Comparison of ENCODE assay signal across 16 mouse cellular contexts in genomic region chr2:26410091-26410490, GRCm38 (mm10). TPM values are rescaled to one million over a fixed set of nuclear protein-coding genes. Genes with fewer than 3 reads are reported as not detected.
DNase-seq lines count a peak whose midpoint lies in the region; ATAC-seq and TF ChIP-seq lines count a peak whose summit lies in the region.
"Had no signal": no experiment of that assay in that cellular context is flagged by ENCODE, and none has a peak within 500 bp of the region (broad histone marks: within the 10 kb centered on the region; RNA-seq: fewer than 3 reads in every experiment).

No protein-coding gene starts in this region.

- H3K4me2 ChIP-seq in lung, embryonic 16.5 days (ENCODE audit: low read depth, low read length), result no peak overlapping the region
- no peak overlapping the region for H3K4me2 ChIP-seq in liver, embryonic 14.5 days (ENCODE audit: low read depth)
- H3K4me2 ChIP-seq: midbrain, embryonic 11.5 days had no signal

- H3K79me2 ChIP-seq in heart, adult 2 months (replicated peaks; ENCODE audit: control insufficient read depth, insufficient read depth, low read length), result peaks cover 7% of the 10 kb centered on the region

- TF ChIP-seq POLR2A in heart, adult 2 months (IDR thresholded peaks at IDR 0.05; ENCODE audit: insufficient read depth, low read depth, low read length), result no peak

- no peaks in the 10 kb centered on the region for H3K27me3 ChIP-seq in lung, embryonic 16.5 days (ENCODE audit: control insufficient read depth, insufficient read depth, low read depth, low read length)
- no peaks in the 10 kb centered on the region for H3K27me3 ChIP-seq in liver, embryonic 14.5 days (ENCODE audit: control insufficient read depth, insufficient read depth, low read length)
- no peaks in the 10 kb centered on the region for H3K27me3 ChIP-seq in heart, adult 2 months (ENCODE audit: control insufficient read depth, insufficient read depth, low read length)
- H3K27me3 ChIP-seq: hindbrain, embryonic 15.5 days; lung, embryonic 15.5 days; neural tube, embryonic 13.5 days had no signal

- intact Hi-C loops in heart, adult 2 months (cut with DNase I), result no loop called here

- DNase-seq in cerebellum, adult 18-20 months, result peak; percentile 55 to 56
- DNase-seq in lung, postnatal 25 days (ENCODE audit: low spot score), result no peak
- peak; percentile 26 for DNase-seq in adipocyte (ENCODE audit: low spot score)
- DNase-seq in liver, embryonic 14.5 days (ENCODE audit: low read depth in 3 of 3, low spot score in 3 of 3), result no peak
- DNase-seq in urinary bladder, postnatal 14 days (ENCODE audit: low spot score), result no peak
- no peak for DNase-seq in heart, adult 2 months
- DNase-seq: forebrain, postnatal 0 days; heart, adult 11 months; kidney, postnatal 36 days; right cerebral cortex, postnatal 14 days had no signal

- H3K4me1 ChIP-seq in lung, embryonic 16.5 days (replicated peaks; ENCODE audit: control insufficient read depth, insufficient read depth, low read length), result peaks cover 26% of the 10 kb centered on the region
- peaks cover 11 to 15% of the 10 kb centered on the region in 2 experiments for H3K4me1 ChIP-seq in liver, embryonic 14.5 days (replicated peaks; ENCODE audit: control insufficient read depth in 2 of 2, insufficient read depth in 2 of 2, low read length in 1 of 2)
- peaks cover 17% of the 10 kb centered on the region for H3K4me1 ChIP-seq in heart, adult 2 months (ENCODE audit: control insufficient read depth, insufficient read depth, low read length)

- H3K9ac ChIP-seq in lung, embryonic 16.5 days (ENCODE audit: low read length), result no peak overlapping the region
- no peak overlapping the region for H3K9ac ChIP-seq in liver, embryonic 14.5 days (replicated peaks)
- no peak overlapping the region for H3K9ac ChIP-seq in heart, adult 2 months (ENCODE audit: low read depth, low read length)
- H3K9ac ChIP-seq: forebrain, postnatal 0 days; hindbrain, embryonic 15.5 days; lung, embryonic 15.5 days; neural tube, embryonic 13.5 days had no signal

- WGBS in lung, embryonic 16.5 days, result 77% methylated on average over 5 of the region's 5 CpGs
- 58% methylated on average over 5 of the region's 5 CpGs for WGBS in liver, embryonic 14.5 days (ENCODE audit: insufficient replicate concordance)
- 75% methylated on average over 5 of the region's 5 CpGs for WGBS in heart, adult 2 months

- TF ChIP-seq EP300 in liver, embryonic 14.5 days (IDR thresholded peaks at IDR 0.05; ENCODE audit: low read depth), result no peak
- no peak for TF ChIP-seq EP300 in heart, adult 2 months (IDR thresholded peaks at IDR 0.05; ENCODE audit: insufficient read depth, low read depth, low read length)

- peaks cover 24% of the 10 kb centered on the region for H3K36me3 ChIP-seq in lung, embryonic 16.5 days (ENCODE audit: control insufficient read depth, insufficient read depth, low read length)
- peaks cover 4% of the 10 kb centered on the region; the same call in 1 of the 2 replicates for H3K36me3 ChIP-seq in liver, embryonic 14.5 days (replicated peaks; ENCODE audit: control insufficient read depth, insufficient read depth, low read depth)
- H3K36me3 ChIP-seq in heart, adult 2 months (ENCODE audit: control insufficient read depth, insufficient read depth, low read length), result no peaks in the 10 kb centered on the region; the same call in 1 of the 2 replicates

- no peaks in the 10 kb centered on the region for H3K9me3 ChIP-seq in lung, embryonic 16.5 days (ENCODE audit: control insufficient read depth, low read length)
- no peaks in the 10 kb centered on the region for H3K9me3 ChIP-seq in liver, embryonic 14.5 days (ENCODE audit: control insufficient read depth, low read length)
- H3K9me3 ChIP-seq: hindbrain, embryonic 15.5 days; lung, embryonic 15.5 days; neural tube, embryonic 13.5 days had no signal

- no peak for ATAC-seq in cerebellum, adult (ENCODE audit: insufficient number of reproducible peaks, low FRiP score, low TSS enrichment)
- no peak for ATAC-seq in lung, embryonic 16.5 days (ENCODE audit: low read depth)
- ATAC-seq in liver, embryonic 14.5 days (ENCODE audit: insufficient read depth), result no peak
- ATAC-seq: forebrain, postnatal 0 days had no signal

- H3K4me3 ChIP-seq in lung, embryonic 16.5 days (ENCODE audit: low read length), result no peak overlapping the region
- no peak overlapping the region for H3K4me3 ChIP-seq in liver, embryonic 14.5 days (ENCODE audit: insufficient read depth in 1 of 2, low read depth in 2 of 2, low read length in 2 of 2)
- no peak overlapping the region for H3K4me3 ChIP-seq in heart, adult 2 months
- H3K4me3 ChIP-seq: hindbrain, embryonic 15.5 days; lung, embryonic 15.5 days had no signal

- peak; percentile 24; the same call in 1 of the 2 replicates for TF ChIP-seq CTCF in liver, embryonic 14.5 days (IDR thresholded peaks at IDR 0.05; ENCODE audit: low read depth)
- no peak for TF ChIP-seq CTCF in heart, adult 2 months (IDR thresholded peaks at IDR 0.05)

- H3K27ac ChIP-seq in lung, embryonic 16.5 days (ENCODE audit: low read length), result peak overlapping the region; percentile 52; the same call in 1 of the 2 replicates
- no peak overlapping the region for H3K27ac ChIP-seq in liver, embryonic 14.5 days
- no peak overlapping the region for H3K27ac ChIP-seq in heart, adult 2 months
- H3K27ac ChIP-seq: neural tube, embryonic 13.5 days had no signal

RNA-seq across cellular contexts. Expression of gene Inpp5e, which starts 1.1 kb away (rescaled TPM):
- polyA plus RNA-seq in lung, embryonic 16.5 days (2015; fragmentation: Nextera tagmentation; extraction: Ambion mirVana), result 18.7 and 22.1 TPM in 2 replicates
- 6.9 and 9.1 TPM in 2 replicates for polyA plus RNA-seq in liver, embryonic 14.5 days (2012; rRNA removed)
- 4.1 and 5.4 TPM in 2 replicates for polyA plus RNA-seq in liver, embryonic 14.5 days (2014; fragmentation: Nextera tagmentation; extraction: Ambion mirVana)
- 10 to 100 TPM; 15.8 to 16.3 TPM for total RNA-seq in heart, adult 2 months (2021)
- 22.1 and 23.6 TPM in 2 replicates for polyA plus RNA-seq in heart, adult 2 months (2012; rRNA removed)

RNA-seq across cellular contexts. Expression of gene Pmpca, which starts 21.0 kb away (rescaled TPM):
- polyA plus RNA-seq in lung, embryonic 16.5 days (2015; fragmentation: Nextera tagmentation; extraction: Ambion mirVana), result 94.7 and 98.6 TPM in 2 replicates
- 32.5 and 41.8 TPM in 2 replicates for polyA plus RNA-seq in liver, embryonic 14.5 days (2012; rRNA removed)
- polyA plus RNA-seq in liver, embryonic 14.5 days (2014; fragmentation: Nextera tagmentation; extraction: Ambion mirVana), result 45.5 and 50.1 TPM in 2 replicates
- 100 to 1,000 TPM; 139 to 160 TPM for total RNA-seq in heart, adult 2 months (2021)
- 69.1 and 123 TPM in 2 replicates for polyA plus RNA-seq in heart, adult 2 months (2012; rRNA removed)

RNA-seq across cellular contexts. Expression of gene Entr1, which starts 21.0 kb away (rescaled TPM):
- polyA plus RNA-seq in lung, embryonic 16.5 days (2015; fragmentation: Nextera tagmentation; extraction: Ambion mirVana), result 112 and 117 TPM in 2 replicates
- 26.3 and 35.3 TPM in 2 replicates for polyA plus RNA-seq in liver, embryonic 14.5 days (2012; rRNA removed)
- 36.0 and 41.6 TPM in 2 replicates for polyA plus RNA-seq in liver, embryonic 14.5 days (2014; fragmentation: Nextera tagmentation; extraction: Ambion mirVana)
- total RNA-seq in heart, adult 2 months (2021), result 10 to 100 TPM; 40.5 to 46.9 TPM
- 59.7 and 85.6 TPM in 2 replicates for polyA plus RNA-seq in heart, adult 2 months (2012; rRNA removed)

RNA-seq across cellular contexts. Expression of gene Snapc4, which starts 29.6 kb away (rescaled TPM):
- polyA plus RNA-seq in lung, embryonic 16.5 days (2015; fragmentation: Nextera tagmentation; extraction: Ambion mirVana), result 25.3 and 25.6 TPM in 2 replicates
- polyA plus RNA-seq in liver, embryonic 14.5 days (2012; rRNA removed), result 10.7 and 11.0 TPM in 2 replicates
- 6.3 and 6.6 TPM in 2 replicates for polyA plus RNA-seq in liver, embryonic 14.5 days (2014; fragmentation: Nextera tagmentation; extraction: Ambion mirVana)
- 1 to 10 TPM; 7.2 to 9.5 TPM for total RNA-seq in heart, adult 2 months (2021)
- polyA plus RNA-seq in heart, adult 2 months (2012; rRNA removed), result 20.4 and 24.3 TPM in 2 replicates

RNA-seq across cellular contexts. Expression of gene Sec16a, which starts 34.9 kb away (rescaled TPM):
- polyA plus RNA-seq in lung, embryonic 16.5 days (2015; fragmentation: Nextera tagmentation; extraction: Ambion mirVana), result 21.8 and 23.2 TPM in 2 replicates
- 9.4 and 10.5 TPM in 2 replicates for polyA plus RNA-seq in liver, embryonic 14.5 days (2012; rRNA removed)
- 9.3 and 10.7 TPM in 2 replicates for polyA plus RNA-seq in liver, embryonic 14.5 days (2014; fragmentation: Nextera tagmentation; extraction: Ambion mirVana)
- 10 to 100 TPM; 36.3 to 40.4 TPM for total RNA-seq in heart, adult 2 months (2021)
- polyA plus RNA-seq in heart, adult 2 months (2012; rRNA removed), result 37.5 and 50.1 TPM in 2 replicates

Comparison
In these comparisons a context has a peak if more than half of its experiments do, and no peak if none do; other contexts are left out.
1. DNase-seq: peak in cerebellum, adult 18-20 months (2 of 2) and adipocyte (single experiment); none in lung, postnatal 25 days (single experiment), liver, embryonic 14.5 days (0 of 3), urinary bladder, postnatal 14 days (single experiment) and heart, adult 2 months (0 of 2).